Mouse (Mus musculus): ENCODE measurements at regions not wholly inside any gene's neighbourhood (a gene's known extent, or its start where the extent isn't known, plus 50 kb on each side); places are given as distances from the start of the nearest gene placed in this dataset.

GRCm38 (mm10) chr15:36380461-36381227, 626.9 kb downstream of the Zfp706 start:
- no peak for DNase-seq (ENCODE audit: low spot score)

- DNase-seq (ENCODE audit: low spot score) = no peak
These were observed 628.9 kb downstream of the Zfp706 start for GRCm38 (mm10) chr15:36378640-36379039.

- DNase-seq (ENCODE audit: low spot score) = no peak
These were observed 631.0 kb downstream of the Zfp706 start for GRCm38 (mm10) chr15:36376551-36376950.

- no peak for DNase-seq (ENCODE audit: low spot score)
These were observed 632.1 kb downstream of the Zfp706 start for GRCm38 (mm10) chr15:36375549-36375885.

- DNase-seq (ENCODE audit: low spot score) = peak; percentile 70
These were observed 632.6 kb downstream of the Zfp706 start for GRCm38 (mm10) chr15:36374732-36375548.

GRCm38 (mm10) chr15:36373900-36374611, 633.5 kb downstream of the Zfp706 start:
- DNase-seq (ENCODE audit: low spot score) = peak; percentile 25

GRCm38 (mm10) chr15:36373481-36373880, 634.1 kb downstream of the Zfp706 start:
- DNase-seq (ENCODE audit: low spot score) = no peak

- DNase-seq (ENCODE audit: low spot score) = no peak
These were observed 636.2 kb downstream of the Zfp706 start for GRCm38 (mm10) chr15:36371382-36371781.

GRCm38 (mm10) chr15:36370906-36371305, 636.7 kb downstream of the Zfp706 start:
- DNase-seq (ENCODE audit: low spot score) = no peak

- no peak for DNase-seq (ENCODE audit: low spot score)
These were observed 640.3 kb downstream of the Zfp706 start for GRCm38 (mm10) chr15:36367296-36367695.

- no peak for DNase-seq (ENCODE audit: low spot score)
These were observed 642.8 kb downstream of the Zfp706 start for GRCm38 (mm10) chr15:36364757-36365156.

- no peak for DNase-seq (ENCODE audit: low spot score)
These were observed 643.5 kb downstream of the Zfp706 start for GRCm38 (mm10) chr15:36364062-36364461.

GRCm38 (mm10) chr15:36362911-36363565, 644.5 kb downstream of the Zfp706 start:
- no peak for DNase-seq (ENCODE audit: low spot score)

- DNase-seq (ENCODE audit: low spot score) = no peak
These were observed 645.9 kb downstream of the Zfp706 start for GRCm38 (mm10) chr15:36361522-36362148.

GRCm38 (mm10) chr15:36360694-36361521, 646.7 kb downstream of the Zfp706 start:
- no peak for DNase-seq (ENCODE audit: low spot score)

GRCm38 (mm10) chr15:36355851-36356250, 651.7 kb downstream of the Zfp706 start:
- DNase-seq (ENCODE audit: low spot score) = no peak

GRCm38 (mm10) chr15:36354545-36354944, 653.0 kb downstream of the Zfp706 start:
- DNase-seq (ENCODE audit: low spot score) = no peak

- no peak for DNase-seq (ENCODE audit: low spot score)
These were observed 653.8 kb downstream of the Zfp706 start for GRCm38 (mm10) chr15:36353793-36354192.

GRCm38 (mm10) chr15:36352929-36353328, 654.6 kb downstream of the Zfp706 start:
- DNase-seq (ENCODE audit: low spot score) = no peak

- DNase-seq (ENCODE audit: low spot score) = no peak
These were observed 655.9 kb downstream of the Zfp706 start for GRCm38 (mm10) chr15:36351693-36352092.

- DNase-seq (ENCODE audit: low spot score) = no peak
These were observed 659.2 kb downstream of the Zfp706 start for GRCm38 (mm10) chr15:36348348-36348747.

All from urinary bladder, postnatal 25 days (tissue).